Mouse (Mus musculus) heart, adult 18-20 months (tissue): ENCODE measurements around the gene Wipi2. TPM values are rescaled to one million over a fixed set of nuclear protein-coding genes. Genes with fewer than 3 reads are reported as not detected.

ENCODE experiments used
- DNase-seq, 2 experiments: peaks; one replicate each; pipeline ENCODE4 v3.0.0; 2021 to 2022; ENCODE audit warnings: mixed read lengths in 1 of 2
- long read RNA-seq, 2 experiments: library from polyadenylated mRNA; stranded (forward); transcript quantifications; one replicate each; pipeline ENCODE4 v2.0.0; 2021
- total RNA-seq, 2 experiments: library from RNA; stranded (reverse); gene quantifications; 2 replicates each; pipeline ENCODE4 v1.2.3; 2021

Gene Wipi2
- total RNA-seq = 10 to 100 TPM; 35.7 to 38.8 TPM
- long read RNA-seq, experiment 1, full-length matches to known transcripts = 26 of 33 reads
- long read RNA-seq, experiment 1, partial matches to known transcripts = 3 of 33 reads
- long read RNA-seq, experiment 1, other reads (novel, unspliced or antisense) = 4 of 33 reads
- long read RNA-seq, experiment 2, full-length matches to known transcripts = 14 of 22 reads
- long read RNA-seq, experiment 2, partial matches to known transcripts = 0 of 22 reads
- long read RNA-seq, experiment 2, other reads (novel, unspliced or antisense) = 8 of 22 reads

DNA sequence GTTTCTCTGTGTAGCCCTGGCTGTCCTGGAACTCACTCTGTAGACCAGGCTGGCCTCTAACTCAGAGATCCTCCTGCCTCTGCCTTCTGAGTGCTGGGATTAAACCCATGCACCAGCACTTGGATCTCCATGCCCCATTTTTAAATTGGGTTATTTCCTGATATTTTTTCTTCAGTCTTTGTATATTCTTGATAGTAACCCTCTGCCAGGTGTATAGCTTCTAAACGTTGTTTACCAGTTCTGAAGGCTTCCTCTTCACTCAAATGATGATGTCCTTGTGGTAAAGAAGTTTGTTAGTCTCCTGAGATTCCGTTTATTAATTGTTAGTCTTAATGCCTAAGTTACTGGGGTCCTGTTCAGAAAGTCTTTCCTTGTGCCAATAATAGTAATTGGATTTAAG, at the start of gene Wipi2:
Gene Wipi2 (plus strand): TSS at position 301 of the 400 bp plus-strand sequence.
- DNase-seq = no peak

GRCm38 (mm10) chr5:142578192-142578591, 49.3 kb upstream of the Wipi2 start:
- no peak for DNase-seq

- peak in 1 of 2 experiments; percentile 25 for DNase-seq
Observed at GRCm38 (mm10) chr5:142581517-142581916, 46.0 kb upstream of the Wipi2 start.

- no peak for DNase-seq
Observed at GRCm38 (mm10) chr5:142583616-142584126, 43.8 kb upstream of the Wipi2 start.

GRCm38 (mm10) chr5:142590953-142591616, 36.4 kb upstream of the Wipi2 start:
- DNase-seq = no peak

GRCm38 (mm10) chr5:142595698-142596097, 31.8 kb upstream of the Wipi2 start:
- no peak for DNase-seq

GRCm38 (mm10) chr5:142596723-142597122, 30.8 kb upstream of the Wipi2 start:
- DNase-seq = no peak

GRCm38 (mm10) chr5:142597648-142598390, 29.7 kb upstream of the Wipi2 start:
- no peak for DNase-seq

DNA sequence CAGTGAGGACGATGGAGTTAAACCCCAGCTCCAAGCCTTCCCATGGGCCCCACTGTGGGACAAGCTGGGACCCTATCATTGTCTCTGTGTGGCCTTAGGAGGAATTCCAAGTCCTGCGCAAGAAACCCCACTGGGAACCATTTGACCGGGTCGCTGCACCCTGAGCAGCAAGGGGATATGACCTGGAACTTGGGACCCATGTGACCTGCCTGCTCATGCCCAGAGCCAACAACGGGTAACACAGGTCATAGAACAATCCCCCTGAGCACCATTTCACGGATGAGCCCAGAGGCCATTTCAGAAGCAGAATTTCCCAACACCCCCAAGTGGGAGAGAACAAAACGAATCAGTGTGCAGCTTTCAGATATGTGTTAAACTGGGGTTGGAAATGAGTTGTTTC, 23.1 kb upstream of the Wipi2 start:
- no peak for DNase-seq

GRCm38 (mm10) chr5:142605288-142605687, 22.2 kb upstream of the Wipi2 start:
- DNase-seq = no peak

DNA sequence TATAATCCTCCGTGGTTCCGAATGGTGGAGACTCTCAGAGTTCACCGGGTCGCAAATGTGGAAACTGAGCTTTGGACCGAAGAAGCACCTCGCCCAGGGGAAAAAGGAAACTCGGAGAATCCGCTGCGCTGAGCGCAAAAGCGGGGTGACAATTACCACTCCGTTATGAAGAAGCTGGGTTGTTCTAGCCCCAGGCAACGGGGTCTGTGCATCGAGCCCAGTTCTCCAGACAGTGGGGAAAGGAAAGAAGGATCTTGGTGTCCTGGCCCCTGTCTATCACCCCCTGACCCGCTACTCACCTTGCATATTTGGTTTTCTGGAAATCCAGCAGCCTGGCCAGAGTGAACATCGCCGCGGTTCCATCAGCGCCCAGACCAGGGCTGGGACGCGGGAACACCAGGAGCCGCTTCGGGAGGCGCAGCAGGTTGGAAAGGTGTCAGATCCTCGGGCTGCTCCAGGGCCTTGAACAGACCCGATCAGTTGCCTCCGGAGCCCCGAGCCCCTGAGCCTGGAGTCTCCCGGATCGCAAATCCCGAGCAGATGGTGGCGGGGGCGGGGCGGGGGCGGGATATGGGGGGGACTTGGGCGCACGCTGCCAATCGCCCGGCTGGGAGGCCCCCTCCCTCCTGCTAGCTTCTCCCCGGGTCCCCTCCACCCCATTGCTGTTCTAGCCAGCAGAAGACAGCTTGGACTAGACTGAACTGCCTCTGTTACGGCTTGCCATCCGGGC, 19.1 kb upstream of the Wipi2 start, which contains the start of gene Mmd2:
Gene Mmd2 (minus strand): TSS at position 542 of the 730 bp plus-strand sequence.
- DNase-seq = no peak

- no peak for DNase-seq
Observed at GRCm38 (mm10) chr5:142608989-142609325, 18.5 kb upstream of the Wipi2 start.

DNA sequence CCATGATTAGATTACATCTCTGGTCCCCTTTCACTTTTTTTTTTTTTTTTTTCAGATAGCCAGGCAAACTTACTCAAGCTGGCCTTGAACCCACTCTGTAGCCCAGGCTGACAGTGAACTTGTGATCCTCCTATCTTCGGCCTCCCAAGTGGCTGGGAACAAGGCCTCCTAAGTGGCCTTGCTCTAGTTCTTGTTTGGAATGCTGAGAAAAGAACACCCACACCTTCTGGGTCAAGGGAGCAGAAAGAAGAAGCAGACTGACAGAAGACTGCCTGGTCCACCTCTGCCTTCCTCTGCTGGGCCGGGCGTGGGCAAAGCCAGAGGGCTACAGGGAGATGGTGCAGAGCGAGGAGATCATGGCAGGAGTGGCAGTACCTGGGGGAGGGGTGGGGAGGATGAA, 17.1 kb upstream of the Wipi2 start:
- DNase-seq = no peak

GRCm38 (mm10) chr5:142614513-142614912, 13.0 kb upstream of the Wipi2 start:
- no peak for DNase-seq

DNA sequence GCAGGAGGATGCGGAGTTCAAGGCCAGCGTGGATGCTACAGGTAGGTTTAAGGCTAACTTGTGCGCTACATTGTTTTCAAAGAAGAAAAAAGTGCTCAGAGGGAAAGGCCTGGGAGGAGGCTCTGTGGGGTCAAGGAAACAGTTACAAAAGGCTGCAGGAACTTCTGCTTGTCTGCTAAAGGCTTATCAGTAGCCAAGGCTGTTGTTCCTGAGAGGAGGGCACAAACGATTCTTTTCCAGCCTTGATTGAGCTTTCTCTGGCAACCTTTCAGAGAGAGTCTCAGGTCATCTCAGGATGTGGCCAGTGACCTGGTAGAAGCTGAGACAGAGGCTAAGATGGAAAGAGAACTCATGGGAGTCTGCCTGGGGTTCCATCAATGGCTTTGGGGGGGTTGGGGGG, 11.9 kb upstream of the Wipi2 start:
- DNase-seq = no peak

DNA sequence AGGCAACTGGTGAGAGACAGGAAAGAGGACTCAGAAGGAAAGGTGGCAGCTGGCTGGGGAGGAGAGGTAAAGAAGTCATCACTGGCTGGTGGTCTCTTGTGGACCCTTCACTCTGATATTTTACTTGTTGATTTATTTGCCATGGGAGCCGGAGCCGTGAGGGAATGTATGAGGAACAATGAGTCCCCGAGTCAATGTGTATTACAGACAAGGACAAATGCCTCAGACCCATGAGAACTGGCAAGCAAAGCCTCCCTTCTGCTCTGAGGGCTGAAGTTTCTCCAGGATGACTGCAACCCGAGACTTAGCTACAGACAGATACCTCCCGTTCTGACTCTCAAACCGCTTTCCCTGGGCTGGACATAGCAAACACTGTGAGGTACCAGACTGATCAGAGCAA, 11.2 kb upstream of the Wipi2 start:
- no peak for DNase-seq

- peak; percentile 11 to 38 for DNase-seq
Observed at GRCm38 (mm10) chr5:142619866-142620265, 7.6 kb upstream of the Wipi2 start.

DNA sequence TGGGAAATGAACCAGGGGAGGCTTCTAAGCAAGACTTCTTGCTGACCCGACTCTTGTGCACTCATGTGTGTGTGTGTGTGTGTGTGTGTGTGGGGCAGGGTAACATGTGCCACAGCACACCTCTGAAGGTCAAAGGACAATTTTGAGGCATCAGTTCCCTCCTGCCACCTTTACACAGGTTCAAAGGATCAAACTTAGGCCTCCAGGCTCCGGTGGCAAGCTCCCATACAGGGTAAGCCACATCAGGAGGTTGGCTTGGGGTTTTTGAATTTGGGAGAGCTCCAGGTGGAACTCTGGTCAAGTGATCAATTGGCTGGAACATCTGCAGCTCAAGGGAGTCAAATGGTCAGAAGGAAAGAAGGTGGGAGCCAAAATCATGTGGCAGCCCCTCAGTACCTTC, 6.1 kb upstream of the Wipi2 start:
- DNase-seq = no peak

DNA sequence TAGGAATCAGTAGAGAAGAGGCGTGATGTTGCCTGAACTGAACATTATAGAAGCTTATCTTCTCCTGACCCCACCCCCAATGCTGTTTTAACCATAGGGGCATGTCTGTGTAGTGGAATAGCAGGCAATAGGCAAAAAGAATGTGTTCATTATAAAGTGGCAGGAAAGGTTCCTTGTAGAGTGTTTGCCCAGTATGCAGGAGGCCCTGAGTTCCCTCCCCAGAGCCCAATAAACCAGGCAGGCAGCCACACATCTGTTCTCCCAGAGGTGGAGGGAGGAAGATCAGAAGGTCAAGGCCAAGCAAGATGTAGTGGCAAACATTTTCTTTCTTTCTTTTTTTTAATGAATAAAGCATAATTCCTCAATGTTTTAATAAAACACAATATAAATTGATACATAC, 5.4 kb upstream of the Wipi2 start:
- no peak for DNase-seq

GRCm38 (mm10) chr5:142623080-142623479, 4.4 kb upstream of the Wipi2 start:
- no peak for DNase-seq

DNA sequence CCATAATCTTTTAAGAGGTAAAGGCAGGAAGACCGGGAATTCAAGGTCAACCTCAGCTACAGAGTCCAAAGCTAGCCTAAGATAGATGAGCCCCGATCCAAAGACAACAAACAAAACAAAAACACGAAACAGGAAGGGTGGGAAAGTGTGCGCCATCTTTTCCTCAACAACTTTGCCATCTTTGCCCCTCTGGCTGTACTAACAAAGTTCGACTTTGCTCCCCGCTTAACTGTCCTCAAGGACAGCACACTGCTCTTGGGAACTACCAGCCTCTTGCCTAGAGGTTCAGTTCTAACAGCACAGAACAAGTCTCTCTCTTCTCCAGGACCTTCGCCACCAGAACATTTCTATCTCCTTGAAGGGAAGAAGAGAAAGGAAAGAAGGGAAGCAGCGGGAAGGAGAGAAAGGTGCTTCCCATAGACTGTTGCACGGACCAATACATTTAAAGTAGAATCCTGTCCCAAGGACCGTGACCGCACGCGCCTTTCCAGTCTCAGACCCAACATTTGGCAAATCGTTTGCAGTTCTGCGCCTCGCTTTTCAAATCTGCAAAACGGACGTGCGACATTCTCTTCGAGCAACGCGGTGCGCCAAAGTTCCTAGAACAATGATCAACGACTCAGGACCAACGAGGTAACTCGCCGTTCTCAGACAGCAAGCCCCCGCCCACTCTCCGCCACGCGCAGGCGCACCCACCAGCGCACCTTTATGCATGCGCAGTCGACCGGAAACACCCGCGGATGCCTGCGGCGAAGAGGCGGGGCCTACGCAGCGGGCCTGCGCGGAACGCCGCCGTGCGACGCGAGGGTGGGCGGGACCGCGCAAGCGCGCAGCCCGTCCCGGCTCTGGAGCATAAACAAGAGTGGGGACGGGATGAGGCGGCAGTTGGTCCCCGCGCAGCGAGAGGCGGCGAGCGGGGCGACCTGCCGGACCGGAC, 1.5 kb downstream of the Wipi2 start:
- DNase-seq = peak; percentile 97 to 98
